Mouse (Mus musculus): ENCODE data around the gene Hoxa6.

The Hoxa6 gene

DNA sequence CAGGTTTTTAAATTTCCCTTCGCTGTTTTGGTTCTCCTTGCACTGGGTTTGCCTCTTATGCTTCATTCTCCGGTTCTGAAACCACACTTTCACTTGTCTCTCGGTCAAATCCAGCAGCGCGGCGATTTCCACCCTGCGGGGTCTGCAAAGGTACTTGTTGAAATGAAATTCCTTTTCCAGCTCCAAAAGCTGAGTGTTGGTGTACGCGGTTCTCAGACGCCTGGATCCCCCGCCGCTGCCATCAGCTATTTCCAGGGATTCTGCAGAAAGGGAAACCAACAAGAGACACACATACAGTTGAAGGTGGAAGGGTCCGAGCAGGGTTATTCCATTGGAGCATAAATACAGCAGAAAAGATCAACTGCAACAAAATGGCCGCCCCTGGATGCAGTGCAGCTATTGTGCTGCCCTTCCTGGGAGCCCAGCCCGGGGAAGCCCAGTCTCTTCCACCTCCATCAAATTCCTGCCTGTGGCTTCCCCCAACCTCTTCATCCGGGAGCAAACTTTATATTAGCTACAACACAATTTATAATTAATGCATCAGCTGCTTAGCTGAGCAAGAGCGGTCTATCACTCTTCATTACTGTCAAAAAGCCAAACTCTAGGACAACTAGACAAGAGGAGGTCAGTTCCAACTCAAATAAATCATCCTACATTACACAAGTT is 45.0 kb downstream of the Hoxa6 start:
- DNase-seq (ENCODE audit: low spot score): no peak

DNA sequence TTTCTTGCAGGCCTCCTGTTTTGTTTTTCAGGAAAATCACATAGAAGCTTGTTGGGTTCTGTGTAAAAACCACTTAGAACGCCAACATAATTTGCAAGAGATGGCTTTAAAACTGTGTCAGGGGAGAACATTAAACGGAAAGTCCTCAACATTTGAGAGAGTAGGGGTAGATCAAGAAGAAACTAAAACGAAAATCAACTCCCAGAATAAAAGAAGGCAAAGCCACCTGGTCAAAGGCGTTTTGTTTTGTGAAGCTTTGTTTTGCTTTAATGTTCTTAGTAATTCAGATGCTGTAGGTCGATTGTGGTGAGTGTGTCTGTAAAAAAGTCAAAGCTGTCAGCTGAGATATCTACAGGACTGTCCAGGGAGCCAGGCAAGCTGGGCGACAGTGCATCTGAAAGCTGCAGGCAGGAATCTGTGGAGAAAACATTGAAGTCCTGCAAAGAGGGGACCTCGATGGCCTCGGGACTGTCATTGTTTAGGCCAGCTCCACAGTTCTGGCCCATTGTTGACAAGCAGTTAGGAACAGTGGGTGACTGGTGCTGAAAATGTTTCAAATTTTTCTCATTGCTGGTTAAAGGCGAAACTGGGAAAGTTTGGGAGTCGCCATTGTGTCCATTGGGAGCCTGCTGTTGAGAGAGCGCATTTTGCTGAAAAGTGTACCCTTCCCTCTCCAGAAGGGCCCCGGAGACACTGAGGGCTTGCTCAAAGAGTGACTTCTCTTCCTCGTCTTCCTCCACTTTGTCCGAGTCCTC is 45.7 kb downstream of the Hoxa6 start:
- DNase-seq (ENCODE audit: low spot score): no peak

- no peak for DNase-seq (ENCODE audit: low spot score)
Observed at GRCm38 (mm10) chr6:52162093-52162380, 46.5 kb downstream of the Hoxa6 start.

- no peak for DNase-seq (ENCODE audit: low spot score)
Observed at GRCm38 (mm10) chr6:52161336-52162092, 47.0 kb downstream of the Hoxa6 start.

DNA sequence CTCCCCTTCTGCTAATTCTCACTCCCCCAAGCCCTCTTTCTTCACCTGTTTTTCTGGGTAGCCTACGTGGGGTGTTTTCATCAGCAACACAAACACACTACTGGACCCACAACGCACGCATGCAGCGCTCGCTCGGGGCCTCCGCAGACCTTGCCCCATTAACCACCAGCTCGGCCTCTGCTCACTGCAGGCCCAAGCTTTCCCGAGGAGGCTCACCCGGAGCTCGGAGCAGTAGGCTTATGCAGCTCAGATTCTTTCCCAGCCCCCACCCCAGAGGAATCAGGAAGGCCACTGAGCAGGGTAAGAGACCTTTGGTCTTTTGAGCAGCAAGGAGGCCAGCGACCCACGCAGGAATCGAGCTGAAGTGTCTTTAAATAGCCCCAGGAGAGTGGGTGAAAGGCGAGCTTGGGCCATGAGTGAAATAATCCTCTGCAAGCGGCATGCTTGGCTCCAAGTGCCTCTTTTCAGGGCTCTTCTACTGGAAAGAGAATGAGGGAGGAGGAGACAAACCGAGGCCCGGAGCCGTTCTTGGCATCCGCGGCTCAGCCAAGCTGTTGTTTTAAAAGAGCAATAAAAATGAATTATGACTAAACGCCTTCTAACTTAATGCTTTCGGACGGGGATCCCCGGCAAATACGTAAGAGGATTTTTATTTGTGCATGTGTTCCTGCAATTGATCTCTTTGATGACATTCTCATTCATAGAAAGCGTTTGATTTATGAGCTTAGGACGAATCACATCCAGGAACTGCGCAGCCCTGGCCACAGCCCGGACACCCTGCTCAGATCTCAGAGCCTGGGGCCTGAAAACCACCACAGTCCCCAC is 47.8 kb downstream of the Hoxa6 start:
- DNase-seq (ENCODE audit: low spot score): peak; percentile 40

DNA sequence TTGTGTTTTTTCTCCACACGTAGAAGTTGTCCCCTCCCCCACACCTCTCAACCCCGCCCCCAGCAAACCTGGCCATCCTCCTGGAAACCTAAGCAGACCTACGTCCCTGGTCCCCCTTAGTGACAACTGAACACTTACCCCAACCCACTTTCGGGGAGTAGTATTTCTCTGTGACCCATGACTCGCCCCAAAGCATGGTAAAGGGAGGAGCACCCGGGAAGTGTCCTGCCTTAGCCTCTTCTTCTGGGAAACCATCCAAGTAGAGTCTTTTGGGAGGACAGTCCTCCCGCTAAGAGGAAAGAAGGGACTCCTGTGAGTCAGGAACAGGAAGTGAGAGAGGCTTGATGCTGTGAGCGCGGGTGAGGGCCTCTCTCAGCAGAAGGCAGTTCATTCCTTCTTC is 48.5 kb downstream of the Hoxa6 start:
- DNase-seq (ENCODE audit: low spot score): no peak

GRCm38 (mm10) chr6:52159164-52159761 is 49.3 kb downstream of the Hoxa6 start:
- no peak for DNase-seq (ENCODE audit: low spot score)

DNA sequence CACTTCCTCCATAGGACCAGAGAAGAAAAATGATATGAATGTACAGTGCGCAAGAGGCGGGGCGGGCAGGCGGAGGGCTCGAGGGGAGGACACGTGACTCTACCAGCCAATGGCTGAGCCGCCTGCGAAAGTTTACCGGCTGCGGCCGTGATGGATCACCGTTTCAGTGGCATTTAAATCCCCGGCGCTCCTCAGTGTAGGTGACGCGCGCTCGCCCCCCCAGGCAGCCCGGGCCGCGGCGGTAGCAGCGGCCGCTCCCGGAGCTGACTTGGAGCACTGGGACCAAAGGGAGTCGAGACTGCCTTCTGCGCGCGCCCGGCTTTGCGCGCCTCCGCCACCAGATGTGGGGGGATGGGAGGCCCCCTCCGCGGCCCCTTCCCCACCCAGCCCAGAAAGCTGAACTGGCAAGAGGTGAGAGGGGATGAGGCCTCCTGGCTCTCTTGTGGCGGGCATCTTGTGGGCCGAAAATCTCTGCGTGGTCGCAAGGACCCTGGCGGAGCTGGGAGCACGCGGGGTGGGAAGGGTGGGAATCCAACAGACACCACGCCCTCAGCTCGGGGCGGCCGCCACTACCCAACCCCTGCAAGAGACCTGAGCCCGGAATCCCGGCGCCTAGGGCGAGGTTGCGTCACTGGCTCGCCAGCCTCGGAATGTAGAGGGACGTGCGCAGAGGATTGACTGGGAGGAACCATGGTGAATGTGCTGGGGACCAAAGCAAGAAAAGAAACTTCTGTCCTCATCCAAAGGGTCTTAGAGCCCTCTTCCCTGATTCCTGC is 50.1 kb downstream of the Hoxa6 start, which contains the start of gene Hoxa1:
TSS of gene Hoxa1 (minus strand) at position 42 of the 776 bp plus-strand sequence.
- peak; percentile 44 for DNase-seq (ENCODE audit: low spot score)

GRCm38 (mm10) chr6:52157466-52158275 is 50.9 kb downstream of the Hoxa6 start:
- no peak for DNase-seq (ENCODE audit: low spot score)

- no peak for DNase-seq (ENCODE audit: low spot score)
Observed at GRCm38 (mm10) chr6:52156551-52157200, 51.8 kb downstream of the Hoxa6 start.

Measured in ovary, adult 18-20 months (tissue).